Mouse (Mus musculus): ENCODE results near the gene Vps33b.

- TF ChIP-seq POLR2A (IDR thresholded peaks at IDR 0.05; ENCODE audit: borderline replicate concordance, control insufficient read depth, low read depth, low read length): no peak
- TF ChIP-seq CTCF (IDR thresholded peaks at IDR 0.05; ENCODE audit: control insufficient read depth, insufficient read depth, low read length): no peak
These were observed 37.4 kb upstream of the Vps33b start for GRCm38 (mm10) chr7:80231971-80232488.

Measured in bone marrow, adult 2 months (tissue).